Mouse (Mus musculus): ENCODE results near the gene Epb41l4b.

- TF ChIP-seq POLR2A (IDR thresholded peaks at IDR 0.05; ENCODE audit: control insufficient read depth, extremely low read depth, insufficient read depth, low read length, poor library complexity) (no peak), CTCF (IDR thresholded peaks at IDR 0.05; ENCODE audit: borderline replicate concordance, control insufficient read depth, extremely low read depth, insufficient read depth, low read length, poor library complexity) (no peak)
Measured at GRCm38 (mm10) chr4:57082775-57083428, 60.3 kb downstream of the Epb41l4b start.

All from thymus, adult 2 months (tissue).